Mouse (Mus musculus) adrenal gland, postnatal 14 days (tissue): ENCODE data around the gene Dner. TPM values are rescaled to one million over a fixed set of nuclear protein-coding genes. Genes with fewer than 3 reads are reported as not detected.

Experiments
- microRNA-seq, 2 experiments: library from miRNA; unstranded; fragments of <30 nt; microRNA quantifications; one replicate each; pipeline ENCODE4 v1.2.0; 2021
- total RNA-seq: library from RNA; stranded (reverse); gene quantifications from 2 replicates; pipeline ENCODE4 v1.2.3, GENCODE M21; 2021

Gene Dner
- total RNA-seq, 1 experiment from 2014 or later = 2.4 TPM

Small RNA genes lying within 50 kb of the gene (microRNA-seq; reads per million reads assigned to microRNA genes)
- 7.7 to 8.4 reads per million in 2 experiments for gene Mir5126

Other genes starting within 250 kb of the Dner start
- 6.4 and 7.8 TPM in 2 replicates for gene Fbxo36, start 143.6 kb upstream of the Dner start, total RNA-seq
- gene Trip12, start 144.3 kb upstream of the Dner start, total RNA-seq = 224 and 225 TPM in 2 replicates
- 0.53 and 1.9 TPM in 2 replicates for gene Slc16a14, start 238.9 kb upstream of the Dner start, total RNA-seq